Mouse (Mus musculus): ENCODE results near the gene Astn1. TPM values are rescaled to one million over a fixed set of nuclear protein-coding genes. Genes with fewer than 3 reads are reported as not detected.

Astn1 gene
- polyA plus RNA-seq, 1 experiment = 0.28 TPM

- Histone ChIP-seq H3K27me3 (ENCODE audit: control insufficient read depth, insufficient read depth, low read length) (no peaks in the 10 kb centered on the region), H3K36me3 (ENCODE audit: control insufficient read depth, insufficient read depth, low read length) (no peaks in the 10 kb centered on the region), H3K27ac (ENCODE audit: control insufficient read depth, insufficient read depth, low read depth, low read length) (no peak overlapping the region), H3K4me1 (ENCODE audit: control insufficient read depth, insufficient read depth, low read length) (no peaks in the 10 kb centered on the region), H3K4me3 (ENCODE audit: control insufficient read depth, low read depth, low read length) (no peak overlapping the region)
- TF ChIP-seq POLR2A (IDR thresholded peaks at IDR 0.05; ENCODE audit: control insufficient read depth, low read depth, low read length) (no peak), CTCF (IDR thresholded peaks at IDR 0.05; ENCODE audit: control insufficient read depth, insufficient read depth, insufficient replicate concordance, low read depth, low read length) (no peak)
Observed at GRCm38 (mm10) chr1:158653808-158654520, 291.9 kb downstream of the Astn1 start.

GRCm38 (mm10) chr1:158654571-158655205 lies 292.6 kb downstream of the Astn1 start:
- Histone ChIP-seq H3K4me1 (ENCODE audit: control insufficient read depth, insufficient read depth, low read length) (no peaks in the 10 kb centered on the region), H3K27ac (ENCODE audit: control insufficient read depth, insufficient read depth, low read depth, low read length) (no peak overlapping the region), H3K4me3 (ENCODE audit: control insufficient read depth, low read depth, low read length) (no peak overlapping the region), H3K27me3 (ENCODE audit: control insufficient read depth, insufficient read depth, low read length) (no peaks in the 10 kb centered on the region), H3K36me3 (ENCODE audit: control insufficient read depth, insufficient read depth, low read length) (no peaks in the 10 kb centered on the region)
- TF ChIP-seq POLR2A (IDR thresholded peaks at IDR 0.05; ENCODE audit: control insufficient read depth, low read depth, low read length) = no peak
- no peak for TF ChIP-seq CTCF (IDR thresholded peaks at IDR 0.05; ENCODE audit: control insufficient read depth, insufficient read depth, insufficient replicate concordance, low read depth, low read length)

GRCm38 (mm10) chr1:158656986-158657385 lies 294.9 kb downstream of the Astn1 start:
- Histone ChIP-seq H3K36me3 (ENCODE audit: control insufficient read depth, insufficient read depth, low read length) (no peaks in the 10 kb centered on the region), H3K27ac (ENCODE audit: control insufficient read depth, insufficient read depth, low read depth, low read length) (no peak overlapping the region), H3K4me3 (ENCODE audit: control insufficient read depth, low read depth, low read length) (no peak overlapping the region), H3K27me3 (ENCODE audit: control insufficient read depth, insufficient read depth, low read length) (no peaks in the 10 kb centered on the region), H3K4me1 (ENCODE audit: control insufficient read depth, insufficient read depth, low read length) (no peaks in the 10 kb centered on the region)
- no peak for TF ChIP-seq POLR2A (IDR thresholded peaks at IDR 0.05; ENCODE audit: control insufficient read depth, low read depth, low read length)
- TF ChIP-seq CTCF (IDR thresholded peaks at IDR 0.05; ENCODE audit: control insufficient read depth, insufficient read depth, insufficient replicate concordance, low read depth, low read length) = no peak

GRCm38 (mm10) chr1:158666001-158666400 lies 303.9 kb downstream of the Astn1 start:
- H3K36me3 ChIP-seq (ENCODE audit: control insufficient read depth, insufficient read depth, low read length) = no peaks in the 10 kb centered on the region
- H3K27ac ChIP-seq (ENCODE audit: control insufficient read depth, insufficient read depth, low read depth, low read length) = no peak overlapping the region
- no peak overlapping the region for H3K4me3 ChIP-seq (ENCODE audit: control insufficient read depth, low read depth, low read length)
- H3K4me1 ChIP-seq (ENCODE audit: control insufficient read depth, insufficient read depth, low read length) = no peaks in the 10 kb centered on the region
- TF ChIP-seq CTCF (IDR thresholded peaks at IDR 0.05; ENCODE audit: control insufficient read depth, insufficient read depth, insufficient replicate concordance, low read depth, low read length) = no peak
- TF ChIP-seq POLR2A (IDR thresholded peaks at IDR 0.05; ENCODE audit: control insufficient read depth, low read depth, low read length) = no peak
- no peaks in the 10 kb centered on the region for H3K27me3 ChIP-seq (ENCODE audit: control insufficient read depth, insufficient read depth, low read length)

GRCm38 (mm10) chr1:158669971-158670592 lies 308.0 kb downstream of the Astn1 start:
- no peaks in the 10 kb centered on the region for H3K27me3 ChIP-seq (ENCODE audit: control insufficient read depth, insufficient read depth, low read length)
- H3K4me3 ChIP-seq (ENCODE audit: control insufficient read depth, low read depth, low read length) = no peak overlapping the region
- no peak overlapping the region for H3K27ac ChIP-seq (ENCODE audit: control insufficient read depth, insufficient read depth, low read depth, low read length)
- TF ChIP-seq POLR2A (IDR thresholded peaks at IDR 0.05; ENCODE audit: control insufficient read depth, low read depth, low read length) (no peak), CTCF (IDR thresholded peaks at IDR 0.05; ENCODE audit: control insufficient read depth, insufficient read depth, insufficient replicate concordance, low read depth, low read length) (peak; percentile 49; the same call in 1 of the 2 replicates)
- no peaks in the 10 kb centered on the region for H3K4me1 ChIP-seq (ENCODE audit: control insufficient read depth, insufficient read depth, low read length)
- no peaks in the 10 kb centered on the region for H3K36me3 ChIP-seq (ENCODE audit: control insufficient read depth, insufficient read depth, low read length)

GRCm38 (mm10) chr1:158687726-158688125 lies 325.7 kb downstream of the Astn1 start:
- TF ChIP-seq POLR2A (IDR thresholded peaks at IDR 0.05; ENCODE audit: control insufficient read depth, low read depth, low read length) = no peak
- TF ChIP-seq CTCF (IDR thresholded peaks at IDR 0.05; ENCODE audit: control insufficient read depth, insufficient read depth, insufficient replicate concordance, low read depth, low read length) = no peak
- Histone ChIP-seq H3K27ac (ENCODE audit: control insufficient read depth, insufficient read depth, low read depth, low read length) (no peak overlapping the region), H3K4me3 (ENCODE audit: control insufficient read depth, low read depth, low read length) (no peak overlapping the region), H3K27me3 (ENCODE audit: control insufficient read depth, insufficient read depth, low read length) (no peaks in the 10 kb centered on the region), H3K4me1 (ENCODE audit: control insufficient read depth, insufficient read depth, low read length) (no peaks in the 10 kb centered on the region), H3K36me3 (ENCODE audit: control insufficient read depth, insufficient read depth, low read length) (no peaks in the 10 kb centered on the region)

GRCm38 (mm10) chr1:158697423-158697822 lies 335.4 kb downstream of the Astn1 start:
- Histone ChIP-seq H3K4me3 (ENCODE audit: control insufficient read depth, low read depth, low read length) (no peak overlapping the region), H3K36me3 (ENCODE audit: control insufficient read depth, insufficient read depth, low read length) (no peaks in the 10 kb centered on the region), H3K27me3 (ENCODE audit: control insufficient read depth, insufficient read depth, low read length) (no peaks in the 10 kb centered on the region), H3K27ac (ENCODE audit: control insufficient read depth, insufficient read depth, low read depth, low read length) (no peak overlapping the region), H3K4me1 (ENCODE audit: control insufficient read depth, insufficient read depth, low read length) (no peaks in the 10 kb centered on the region)
- TF ChIP-seq CTCF (IDR thresholded peaks at IDR 0.05; ENCODE audit: control insufficient read depth, insufficient read depth, insufficient replicate concordance, low read depth, low read length) (no peak), POLR2A (IDR thresholded peaks at IDR 0.05; ENCODE audit: control insufficient read depth, low read depth, low read length) (no peak)
